Mouse (Mus musculus) embryonic facial prominence, embryonic 12.5 days (tissue): ENCODE measurements around the gene Tigar. TPM values are rescaled to one million over a fixed set of nuclear protein-coding genes. Genes with fewer than 3 reads are reported as not detected.

Experiments
- ATAC-seq: fragments of 200-750 bp; cut with Nextera tagmentation; 2 replicates; pipeline ENCODE4 v1.8.0; 2017; ENCODE audit not compliant: insufficient number of reproducible peaks, insufficient read depth, low FRiP score, low TSS enrichment
- H3K27ac ChIP-seq: fragments of 300-500 bp; sonication (generic); 2 replicates; pipeline ENCODE4 v1.5.1; 2016; ENCODE audit warnings: mild to moderate bottlenecking
- H3K27me3 ChIP-seq: fragments of 300-500 bp; sonication (generic); 2 replicates; pipeline ENCODE4 v1.6.1; 2016; ENCODE audit warnings: mild to moderate bottlenecking, moderate library complexity
- H3K36me3 ChIP-seq: fragments of 300-500 bp; sonication (generic); 2 replicates; pipeline ENCODE4 v1.6.1; 2016; ENCODE audit warnings: mild to moderate bottlenecking
- H3K4me1 ChIP-seq: fragments of 300-500 bp; sonication (generic); 2 replicates; pipeline ENCODE4 v1.6.1; 2016
- H3K4me2 ChIP-seq: fragments of 300-500 bp; sonication (generic); replicated peaks from 2 replicates; pipeline ENCODE4 v1.6.1; 2016; ENCODE audit warnings: mild to moderate bottlenecking, moderate library complexity
- H3K4me3 ChIP-seq: fragments of 300-500 bp; sonication (generic); 2 replicates; pipeline ENCODE4 v1.5.1; 2016; ENCODE audit warnings: mild to moderate bottlenecking
- H3K9ac ChIP-seq: fragments of 300-500 bp; sonication (generic); 2 replicates; pipeline ENCODE4 v1.6.1; 2016; ENCODE audit warnings: mild to moderate bottlenecking, moderate library complexity
- H3K9me3 ChIP-seq: fragments of 300-500 bp; sonication (generic); 2 replicates; pipeline ENCODE4 v1.6.1; 2016; ENCODE audit warnings: mild to moderate bottlenecking, moderate library complexity
- WGBS: fragments of 180-500 bp; shearing (Covaris S2); methylation state at CpG from one replicate; pipeline ENCODE4 v1.1.7; 2016; 5-methylcytosine and 5-hydroxymethylcytosine counted together
- polyA plus RNA-seq: library from polyadenylated mRNA; unstranded; fragments of >200 nt; fragmentation: Nextera tagmentation; extraction: Ambion mirVana; gene quantifications from 2 replicates; pipeline ENCODE4 v1.2.1, GENCODE M21; 2016

The Tigar gene
- polyA plus RNA-seq: 4.2 and 4.3 TPM in 2 replicates

- peak within 1 kb of the TSS; percentile 62 for H3K4me3 ChIP-seq
- H3K4me1 ChIP-seq: peaks cover 10% of the 10 kb centered on the region
- H3K36me3 ChIP-seq: no peaks in the 10 kb centered on the region
Observed at GRCm38 (mm10) chr6:127109402-127109930, at the start of gene Tigar. Gene Tigar, minus strand, starts transcription at chr6:127109557.

GRCm38 (mm10) chr6:127157321-127157720 lies 48.0 kb upstream of the Tigar start:
- H3K27me3 ChIP-seq: no peaks in the 10 kb centered on the region

More at GRCm38 (mm10) chr6:127109402-127109930, at the start of gene Tigar:
- under 1% methylated on average over 37 of the region's 37 CpGs for WGBS
- Histone ChIP-seq H3K4me2 (peak within 1 kb of the TSS; percentile 71), H3K9me3 (no peaks in the 10 kb centered on the region), H3K27ac (no peak within 1 kb of the TSS), H3K9ac (peak within 1 kb of the TSS; percentile 50), H3K27me3 (no peaks in the 10 kb centered on the region)
- ATAC-seq: peak; percentile 98

GRCm38 (mm10) chr6:127155468-127155867 lies 46.1 kb upstream of the Tigar start:
- under 1% methylated on average over 15 of the region's 15 CpGs for WGBS
- no peaks in the 10 kb centered on the region for H3K36me3 ChIP-seq
- no peaks in the 10 kb centered on the region for H3K9me3 ChIP-seq
- H3K4me3 ChIP-seq: peak overlapping the region; percentile 85
- no peaks in the 10 kb centered on the region for H3K27me3 ChIP-seq
- H3K9ac ChIP-seq: peak overlapping the region; percentile 49
- H3K4me2 ChIP-seq: peak overlapping the region; percentile 78
- H3K27ac ChIP-seq: peak overlapping the region; percentile 95; the same call in 1 of the 2 replicates
- no peak for ATAC-seq
- peaks cover 32% of the 10 kb centered on the region for H3K4me1 ChIP-seq

More at GRCm38 (mm10) chr6:127157321-127157720, 48.0 kb upstream of the Tigar start:
- Histone ChIP-seq H3K27ac (no peak overlapping the region), H3K4me1 (peaks cover 23% of the 10 kb centered on the region; the same call in 1 of the 2 replicates), H3K4me2 (no peak overlapping the region), H3K36me3 (no peaks in the 10 kb centered on the region), H3K9me3 (no peaks in the 10 kb centered on the region), H3K9ac (no peak overlapping the region), H3K4me3 (no peak overlapping the region)
- WGBS: 9% methylated on average over 1 of the region's 1 CpGs
- no peak for ATAC-seq

GRCm38 (mm10) chr6:127154708-127155268 lies 45.4 kb upstream of the Tigar start:
- H3K36me3 ChIP-seq: no peaks in the 10 kb centered on the region
- H3K4me1 ChIP-seq: peaks cover 32% of the 10 kb centered on the region
- ATAC-seq: no peak
- peak overlapping the region; percentile 78 for H3K4me2 ChIP-seq
- no peaks in the 10 kb centered on the region for H3K9me3 ChIP-seq
- peak overlapping the region; percentile 49 for H3K9ac ChIP-seq
- under 1% methylated on average over 29 of the region's 34 CpGs for WGBS
- peak overlapping the region; percentile 95 for H3K27ac ChIP-seq
- H3K27me3 ChIP-seq: no peaks in the 10 kb centered on the region
- peak overlapping the region; percentile 85 for H3K4me3 ChIP-seq

GRCm38 (mm10) chr6:127153972-127154707 lies 44.8 kb upstream of the Tigar start:
- Histone ChIP-seq H3K4me2 (peak overlapping the region; percentile 78), H3K36me3 (no peaks in the 10 kb centered on the region), H3K4me3 (peak overlapping the region; percentile 85), H3K9me3 (no peaks in the 10 kb centered on the region), H3K4me1 (peaks cover 32% of the 10 kb centered on the region), H3K27me3 (no peaks in the 10 kb centered on the region), H3K9ac (peak overlapping the region; percentile 49), H3K27ac (peak overlapping the region; percentile 95)
- no peak for ATAC-seq
- WGBS: under 1% methylated on average over 30 of the region's 30 CpGs

- Histone ChIP-seq H3K27ac (peak overlapping the region; percentile 95), H3K4me1 (peaks cover 33% of the 10 kb centered on the region), H3K27me3 (no peaks in the 10 kb centered on the region), H3K4me3 (peak overlapping the region; percentile 85), H3K9ac (peak overlapping the region; percentile 49; the same call in 1 of the 2 replicates), H3K4me2 (peak overlapping the region; percentile 78), H3K36me3 (no peaks in the 10 kb centered on the region), H3K9me3 (no peaks in the 10 kb centered on the region)
- ATAC-seq: no peak
- WGBS: 1% methylated on average over 28 of the region's 28 CpGs
Observed at GRCm38 (mm10) chr6:127153296-127153800, 44.0 kb upstream of the Tigar start.

GRCm38 (mm10) chr6:127152106-127152951 lies 43.0 kb upstream of the Tigar start, which contains the start of gene Ccnd2:
Gene Ccnd2, minus strand, starts transcription at chr6:127152193.
- Histone ChIP-seq H3K4me3 (peak within 1 kb of the TSS; percentile 85), H3K4me1 (peaks cover 41% of the 10 kb centered on the region), H3K27ac (peak within 1 kb of the TSS; percentile 95), H3K4me2 (peak within 1 kb of the TSS; percentile 78), H3K9ac (peak within 1 kb of the TSS; percentile 50), H3K36me3 (no peaks in the 10 kb centered on the region), H3K27me3 (no peaks in the 10 kb centered on the region), H3K9me3 (no peaks in the 10 kb centered on the region)
- under 1% methylated on average over 40 of the region's 40 CpGs for WGBS
- peak; percentile 62 for ATAC-seq

- H3K9ac ChIP-seq: peak overlapping the region; percentile 50
- no peaks in the 10 kb centered on the region for H3K9me3 ChIP-seq
- peaks cover 5% of the 10 kb centered on the region; the same call in 1 of the 2 replicates for H3K36me3 ChIP-seq
- peak overlapping the region; percentile 95 for H3K27ac ChIP-seq
- H3K4me2 ChIP-seq: peak overlapping the region; percentile 78
- peak; percentile 5; the same call in 1 of the 2 replicates for ATAC-seq
- H3K4me3 ChIP-seq: peak overlapping the region; percentile 85
- under 1% methylated on average over 29 of the region's 29 CpGs for WGBS
- H3K27me3 ChIP-seq: no peaks in the 10 kb centered on the region
- H3K4me1 ChIP-seq: peaks cover 41% of the 10 kb centered on the region
Observed at GRCm38 (mm10) chr6:127151565-127152105, 42.3 kb upstream of the Tigar start.

GRCm38 (mm10) chr6:127150663-127151564 lies 41.6 kb upstream of the Tigar start:
- Histone ChIP-seq H3K9me3 (no peaks in the 10 kb centered on the region), H3K4me3 (peak overlapping the region; percentile 85), H3K4me2 (peak overlapping the region; percentile 78), H3K9ac (peak overlapping the region; percentile 93), H3K27ac (peak overlapping the region; percentile 95), H3K4me1 (peaks cover 48% of the 10 kb centered on the region), H3K36me3 (peaks cover 13% of the 10 kb centered on the region), H3K27me3 (no peaks in the 10 kb centered on the region)
- peak; percentile 36; the same call in 1 of the 2 replicates for ATAC-seq
- under 1% methylated on average over 29 of the region's 34 CpGs for WGBS
